15 mouse cellular contexts compared by ENCODE assay signal in genomic region chr1:158960984-158961383, GRCm38 (mm10). TPM values are rescaled to one million over a fixed set of nuclear protein-coding genes. Genes with fewer than 3 reads are reported as not detected.
A peak's percentile ranks its signal among the peaks of the same experiment; 100 is the strongest.
DNase-seq lines count a peak whose midpoint lies in the region; ATAC-seq and TF ChIP-seq lines count a peak whose summit lies in the region.
"Had no signal": no experiment of that assay in that cellular context is flagged by ENCODE, and none has a peak within 500 bp of the region (broad histone marks: within the 10 kb centered on the region; RNA-seq: fewer than 3 reads in every experiment).

No protein-coding gene starts in this region.

- TF ChIP-seq CTCF in hindbrain, postnatal 0 days (IDR thresholded peaks at IDR 0.05; ENCODE audit: low read depth) = no peak

- H3K4me1 ChIP-seq in lung, embryonic 15.5 days = no peaks in the 10 kb centered on the region
- H3K4me1 ChIP-seq in forebrain, embryonic 12.5 days = peaks cover 31% of the 10 kb centered on the region
- H3K4me1 ChIP-seq in hindbrain, postnatal 0 days (ENCODE audit: insufficient read depth, low read length) = 0 out of 2 replicates have a peak, but pooled peaks cover 3% of the 10 kb centered on the region
- H3K4me1 ChIP-seq: liver, embryonic 13.5 days had no signal

- no peak for DNase-seq in lung, adult 18-20 months
- DNase-seq in hindbrain, postnatal 0 days (ENCODE audit: low spot score) = peak; percentile 40
- peak; percentile 43 for DNase-seq in retina, embryonic 14.5 days (ENCODE audit: low spot score)
- DNase-seq in thymus, adult 18-20 months = no peak
- no peak for DNase-seq in liver
- DNase-seq: adrenal gland, adult 8-10 months; cerebellum, postnatal 25 days; layer of hippocampus, adult 9-11 months; liver, embryonic 13.5 days; right cerebral cortex, adult 18-20 months had no signal

- no peaks in the 10 kb centered on the region for H3K27me3 ChIP-seq in lung, embryonic 15.5 days
- no peaks in the 10 kb centered on the region for H3K27me3 ChIP-seq in forebrain, embryonic 12.5 days
- H3K27me3 ChIP-seq in hindbrain, postnatal 0 days (ENCODE audit: insufficient read depth, low read length) = no peaks in the 10 kb centered on the region
- H3K27me3 ChIP-seq: liver, embryonic 13.5 days; stomach, embryonic 15.5 days had no signal

- no peak for ATAC-seq in lung, embryonic 15.5 days (ENCODE audit: borderline replicate concordance, extremely low read depth, low FRiP score, low TSS enrichment)
- ATAC-seq in forebrain, embryonic 12.5 days (ENCODE audit: low FRiP score) = no peak; the same call in 1 of the 2 replicates
- 0 out of 2 replicates have a peak, but pooled peaks have one; percentile 11 for ATAC-seq in hindbrain, postnatal 0 days

- H3K4me2 ChIP-seq in lung, embryonic 15.5 days = peak overlapping the region; percentile 35; the same call in 1 of the 2 replicates
- peak overlapping the region; percentile 46 for H3K4me2 ChIP-seq in forebrain, embryonic 12.5 days
- H3K4me2 ChIP-seq in hindbrain, postnatal 0 days (ENCODE audit: low read depth, low read length) = peak overlapping the region; percentile 45
- H3K4me2 ChIP-seq: liver, embryonic 13.5 days; stomach, embryonic 15.5 days had no signal

- no peaks in the 10 kb centered on the region for H3K36me3 ChIP-seq in lung, embryonic 15.5 days
- H3K36me3 ChIP-seq in forebrain, embryonic 12.5 days (replicated peaks) = no peaks in the 10 kb centered on the region
- H3K36me3 ChIP-seq in hindbrain, postnatal 0 days (ENCODE audit: insufficient read depth, low read length) = no peaks in the 10 kb centered on the region
- H3K36me3 ChIP-seq: liver, embryonic 13.5 days; stomach, embryonic 15.5 days had no signal

- no peaks in the 10 kb centered on the region for H3K9me3 ChIP-seq in lung, embryonic 15.5 days
- H3K9me3 ChIP-seq in forebrain, embryonic 12.5 days = no peaks in the 10 kb centered on the region
- no peaks in the 10 kb centered on the region for H3K9me3 ChIP-seq in hindbrain, postnatal 0 days (ENCODE audit: low read length)
- H3K9me3 ChIP-seq: liver, embryonic 13.5 days; stomach, embryonic 15.5 days had no signal

- WGBS in lung, embryonic 15.5 days = 26% methylated on average over 4 of the region's 4 CpGs
- 28% methylated on average over 4 of the region's 4 CpGs for WGBS in forebrain, embryonic 12.5 days
- whole genome bisulfite sequencing in hindbrain, postnatal 0 days = 27% methylated on average over 4 of the region's 4 CpGs

- H3K4me3 ChIP-seq in lung, embryonic 15.5 days = no peak overlapping the region
- no peak overlapping the region for H3K4me3 ChIP-seq in forebrain, embryonic 12.5 days (replicated peaks)
- H3K4me3 ChIP-seq in hindbrain, postnatal 0 days (ENCODE audit: low read length) = 0 out of 2 replicates have a peak overlapping the region, but pooled peaks have one; percentile 18
- H3K4me3 ChIP-seq: liver, embryonic 13.5 days; stomach, embryonic 15.5 days had no signal

- no peak overlapping the region for H3K9ac ChIP-seq in lung, embryonic 15.5 days
- 0 out of 2 replicates have a peak overlapping the region, but pooled peaks have one; percentile 2 for H3K9ac ChIP-seq in forebrain, embryonic 12.5 days
- no peak overlapping the region for H3K9ac ChIP-seq in hindbrain, postnatal 0 days (replicated peaks; ENCODE audit: low read length)
- H3K9ac ChIP-seq: liver, embryonic 13.5 days; stomach, embryonic 15.5 days had no signal

- no peak overlapping the region for H3K27ac ChIP-seq in lung, embryonic 15.5 days
- H3K27ac ChIP-seq in forebrain, embryonic 12.5 days = peak overlapping the region; percentile 31; the same call in 1 of the 2 replicates
- H3K27ac ChIP-seq in hindbrain, postnatal 0 days = no peak overlapping the region
- H3K27ac ChIP-seq: liver, embryonic 13.5 days; stomach, embryonic 15.5 days had no signal

RNA-seq across cellular contexts. Expression of gene Pappa2, which starts 19.3 kb away (rescaled TPM):
- 0.74 and 0.85 TPM in 2 replicates for polyA plus RNA-seq in lung, embryonic 15.5 days (2015; fragmentation: Nextera tagmentation; extraction: Ambion mirVana)
- 2.0 and 2.4 TPM in 2 replicates for polyA plus RNA-seq in forebrain, embryonic 12.5 days (2016; fragmentation: Nextera tagmentation; extraction: Ambion mirVana)
- 4.6 and 6.7 TPM in 2 replicates for total RNA-seq in hindbrain, postnatal 0 days (2014; rRNA removed)
- 0.54 and 0.69 TPM in 2 replicates for polyA plus RNA-seq in hindbrain, postnatal 0 days (2015; fragmentation: Nextera tagmentation; extraction: Ambion mirVana)
- total RNA-seq: ES-E14; monocyte, adult 5-6 weeks had no signal

Comparison
In these comparisons a context has a peak if more than half of its experiments do, and no peak if none do; other contexts are left out.
1. DNase-seq: peak in hindbrain, postnatal 0 days (single experiment) and retina, embryonic 14.5 days (single experiment); none in lung, adult 18-20 months (0 of 2), thymus, adult 18-20 months (0 of 2) and liver (single experiment).
2. Peak in every context shown above with its lines, with median percentiles within 50 percentile points of each other: H3K4me2 ChIP-seq.